Mouse (Mus musculus) limb, embryonic 15.5 days (tissue): ENCODE measurements around the gene Tbc1d10b. TPM values are rescaled to one million over a fixed set of nuclear protein-coding genes. Genes with fewer than 3 reads are reported as not detected.

Experiments
- ATAC-seq: fragments of 200-750 bp; cut with Nextera tagmentation; 2 replicates; pipeline ENCODE4 v1.8.0; 2017; ENCODE audit warnings: low read depth, moderate TSS enrichment; ENCODE audit not compliant: insufficient number of reproducible peaks, low FRiP score, low TSS enrichment
- H3K27ac ChIP-seq: fragments of 300-500 bp; sonication (generic); 2 replicates; pipeline ENCODE4 v1.5.1; 2015; ENCODE audit warnings: moderate library complexity, mild to moderate bottlenecking, inconsistent platforms
- H3K27me3 ChIP-seq: fragments of 300-500 bp; sonication (generic); 2 replicates; pipeline ENCODE4 v1.6.1; 2015; ENCODE audit warnings: inconsistent platforms
- H3K36me3 ChIP-seq: fragments of 300-500 bp; sonication (generic); 2 replicates; pipeline ENCODE4 v1.6.1; 2015; ENCODE audit warnings: inconsistent platforms
- H3K4me1 ChIP-seq: fragments of 300-500 bp; sonication (generic); 2 replicates; pipeline ENCODE4 v1.6.1; 2015; ENCODE audit warnings: inconsistent platforms
- H3K4me2 ChIP-seq: fragments of 300-500 bp; sonication (generic); 2 replicates; pipeline ENCODE4 v1.6.1; 2015; ENCODE audit warnings: mild to moderate bottlenecking, inconsistent platforms
- H3K4me3 ChIP-seq: fragments of 300-500 bp; sonication (generic); 2 replicates; pipeline ENCODE4 v1.5.1; 2015; ENCODE audit warnings: mild to moderate bottlenecking, inconsistent platforms
- H3K9ac ChIP-seq: fragments of 300-500 bp; sonication (generic); 2 replicates; pipeline ENCODE4 v1.6.1; 2015; ENCODE audit warnings: inconsistent platforms
- H3K9me3 ChIP-seq: fragments of 300-500 bp; sonication (generic); 2 replicates; pipeline ENCODE4 v1.6.1; 2016; ENCODE audit warnings: inconsistent platforms
- WGBS: fragments of 180-500 bp; shearing (Covaris S2); methylation state at CpG from one replicate; pipeline ENCODE4 v1.1.7; 2015; 5-methylcytosine and 5-hydroxymethylcytosine counted together
- polyA plus RNA-seq: library from polyadenylated mRNA; unstranded; fragments of >200 nt; fragmentation: Nextera tagmentation; extraction: Ambion mirVana; gene quantifications from 2 replicates; pipeline ENCODE4 v1.2.1, GENCODE M21; 2015

The Tbc1d10b gene
- polyA plus RNA-seq, 1 experiment from 2014 or later: 25.5 TPM

GRCm38 (mm10) chr7:127165607-127166493 is 42.4 kb downstream of the Tbc1d10b start:
- Histone ChIP-seq H3K4me2 (no peak overlapping the region), H3K9me3 (no peaks in the 10 kb centered on the region), H3K9ac (no peak overlapping the region), H3K27ac (no peak overlapping the region), H3K4me1 (no peaks in the 10 kb centered on the region), H3K4me3 (no peak overlapping the region), H3K36me3 (no peaks in the 10 kb centered on the region), H3K27me3 (no peaks in the 10 kb centered on the region)
- ATAC-seq: no peak
- WGBS: 84% methylated on average over 12 of the region's 12 CpGs

GRCm38 (mm10) chr7:127164002-127164401 is 44.3 kb downstream of the Tbc1d10b start:
- WGBS: 87% methylated on average over 4 of the region's 4 CpGs
- H3K36me3 ChIP-seq: no peaks in the 10 kb centered on the region
- H3K4me2 ChIP-seq: no peak overlapping the region
- no peak overlapping the region for H3K27ac ChIP-seq
- H3K9ac ChIP-seq: no peak overlapping the region
- no peaks in the 10 kb centered on the region for H3K4me1 ChIP-seq
- H3K4me3 ChIP-seq: no peak overlapping the region
- no peaks in the 10 kb centered on the region for H3K27me3 ChIP-seq
- no peak for ATAC-seq
- no peaks in the 10 kb centered on the region for H3K9me3 ChIP-seq

GRCm38 (mm10) chr7:127162546-127162945 is 45.7 kb downstream of the Tbc1d10b start:
- 83% methylated on average over 5 of the region's 5 CpGs for WGBS
- H3K4me2 ChIP-seq: no peak overlapping the region
- no peak overlapping the region for H3K27ac ChIP-seq
- H3K36me3 ChIP-seq: no peaks in the 10 kb centered on the region
- no peak overlapping the region for H3K4me3 ChIP-seq
- H3K9ac ChIP-seq: no peak overlapping the region
- H3K9me3 ChIP-seq: no peaks in the 10 kb centered on the region
- no peaks in the 10 kb centered on the region for H3K27me3 ChIP-seq
- ATAC-seq: no peak
- H3K4me1 ChIP-seq: no peaks in the 10 kb centered on the region

GRCm38 (mm10) chr7:127157548-127157947 is 50.7 kb downstream of the Tbc1d10b start:
- Histone ChIP-seq H3K4me2 (no peak overlapping the region), H3K4me3 (no peak overlapping the region), H3K27me3 (no peaks in the 10 kb centered on the region), H3K27ac (no peak overlapping the region), H3K9me3 (no peaks in the 10 kb centered on the region), H3K4me1 (no peaks in the 10 kb centered on the region), H3K9ac (no peak overlapping the region), H3K36me3 (no peaks in the 10 kb centered on the region)
- ATAC-seq: no peak
- 75% methylated on average over 4 of the region's 4 CpGs for WGBS

- H3K36me3 ChIP-seq: no peaks in the 10 kb centered on the region
- no peak overlapping the region for H3K4me3 ChIP-seq
- H3K27me3 ChIP-seq: no peaks in the 10 kb centered on the region
- ATAC-seq: no peak
- H3K4me2 ChIP-seq: no peak overlapping the region
- WGBS: 80% methylated on average over 3 of the region's 3 CpGs
- H3K9ac ChIP-seq: no peak overlapping the region
- no peaks in the 10 kb centered on the region for H3K4me1 ChIP-seq
- H3K27ac ChIP-seq: no peak overlapping the region
- H3K9me3 ChIP-seq: no peaks in the 10 kb centered on the region
These were observed 54.8 kb downstream of the Tbc1d10b start for GRCm38 (mm10) chr7:127153477-127153876.

GRCm38 (mm10) chr7:127152464-127152863 is 55.8 kb downstream of the Tbc1d10b start:
- WGBS: 90% methylated on average over 6 of the region's 6 CpGs
- Histone ChIP-seq H3K27me3 (no peaks in the 10 kb centered on the region), H3K9ac (no peak overlapping the region), H3K4me3 (no peak overlapping the region), H3K9me3 (no peaks in the 10 kb centered on the region), H3K4me1 (no peaks in the 10 kb centered on the region), H3K36me3 (no peaks in the 10 kb centered on the region), H3K4me2 (no peak overlapping the region), H3K27ac (no peak overlapping the region)
- no peak for ATAC-seq

GRCm38 (mm10) chr7:127147901-127148300 is 60.4 kb downstream of the Tbc1d10b start:
- ATAC-seq: no peak
- no peak overlapping the region for H3K4me2 ChIP-seq
- WGBS: 51% methylated on average over 3 of the region's 3 CpGs

More at GRCm38 (mm10) chr7:127147901-127148300, 60.4 kb downstream of the Tbc1d10b start:
- Histone ChIP-seq H3K4me1 (no peaks in the 10 kb centered on the region), H3K9me3 (no peaks in the 10 kb centered on the region), H3K9ac (no peak overlapping the region), H3K27me3 (no peaks in the 10 kb centered on the region), H3K36me3 (no peaks in the 10 kb centered on the region), H3K4me3 (no peak overlapping the region), H3K27ac (no peak overlapping the region)

Other genes with a start within 250 kb of the Tbc1d10b start
- gene Cdipt, start 232.6 kb downstream of the Tbc1d10b start, polyA plus RNA-seq: 105 and 119 TPM in 2 replicates
- 1.5 and 1.6 TPM in 2 replicates for gene Cdiptos, start 232.4 kb downstream of the Tbc1d10b start, polyA plus RNA-seq
- 13.1 and 17.0 TPM in 2 replicates for gene Mvp, start 193.8 kb downstream of the Tbc1d10b start, polyA plus RNA-seq
- 0.63 and 1.8 TPM in 2 replicates for gene Pagr1b, start 192.0 kb downstream of the Tbc1d10b start, polyA plus RNA-seq
- gene Pagr1a, start 191.1 kb downstream of the Tbc1d10b start, polyA plus RNA-seq: 46.7 and 85.6 TPM in 2 replicates
- 28.9 and 58.2 TPM in 2 replicates for gene Gm42742, start 187.4 kb downstream of the Tbc1d10b start, polyA plus RNA-seq
- 16.5 and 17.5 TPM in 2 replicates for gene Prrt2, start 187.3 kb downstream of the Tbc1d10b start, polyA plus RNA-seq
- 49.8 and 54.8 TPM in 2 replicates for gene Maz, start 181.4 kb downstream of the Tbc1d10b start, polyA plus RNA-seq
- 90.7 and 96.9 TPM in 2 replicates for gene Kif22, start 166.0 kb downstream of the Tbc1d10b start, polyA plus RNA-seq
- gene Zg16, start 121.1 kb downstream of the Tbc1d10b start, polyA plus RNA-seq: not detected in 2 replicates
- 5.3 and 6.1 TPM in 2 replicates for gene AI467606, start 117.1 kb downstream of the Tbc1d10b start, polyA plus RNA-seq
- gene Qprt, start 86.2 kb downstream of the Tbc1d10b start, polyA plus RNA-seq: 4.1 and 6.3 TPM in 2 replicates
- gene Spn, start 70.6 kb downstream of the Tbc1d10b start, polyA plus RNA-seq: 0.81 and 0.84 TPM in 2 replicates
- 53.6 and 55.1 TPM in 2 replicates for gene Cd2bp2, start 12.4 kb downstream of the Tbc1d10b start, polyA plus RNA-seq
- gene Mylpf, start 422 bp upstream of the Tbc1d10b start, polyA plus RNA-seq: 422 and 1,232 TPM in 2 replicates
- 37.3 and 38.4 TPM in 2 replicates for gene Zfp553, start 24.6 kb upstream of the Tbc1d10b start, polyA plus RNA-seq
- gene Sept1, start 24.7 kb upstream of the Tbc1d10b start, polyA plus RNA-seq: 19.6 and 22.7 TPM in 2 replicates
- 69.7 and 71.7 TPM in 2 replicates for gene Zfp771, start 35.8 kb upstream of the Tbc1d10b start, polyA plus RNA-seq
- gene Dctpp1, start 52.2 kb upstream of the Tbc1d10b start, polyA plus RNA-seq: 127 and 138 TPM in 2 replicates
- 56.7 and 59.1 TPM in 2 replicates for gene Sephs2, start 65.6 kb upstream of the Tbc1d10b start, polyA plus RNA-seq
- gene Itgal, start 87.8 kb upstream of the Tbc1d10b start, polyA plus RNA-seq: 1.2 and 1.3 TPM in 2 replicates
- gene Zfp768, start 137.1 kb upstream of the Tbc1d10b start, polyA plus RNA-seq: 14.3 and 16.4 TPM in 2 replicates
- 9.4 and 10.1 TPM in 2 replicates for gene Zfp747, start 167.6 kb upstream of the Tbc1d10b start, polyA plus RNA-seq
- 5.6 and 6.5 TPM in 2 replicates for gene 9130019O22Rik, start 178.7 kb upstream of the Tbc1d10b start, polyA plus RNA-seq
- gene E430018J23Rik, start 185.2 kb upstream of the Tbc1d10b start, polyA plus RNA-seq: 7.5 and 8.1 TPM in 2 replicates
- gene Zfp764, start 198.4 kb upstream of the Tbc1d10b start, polyA plus RNA-seq: 9.7 and 9.8 TPM in 2 replicates
- gene Zfp688, start 213.6 kb upstream of the Tbc1d10b start, polyA plus RNA-seq: 22.9 and 24.0 TPM in 2 replicates
- gene Zfp689, start 240.7 kb upstream of the Tbc1d10b start, polyA plus RNA-seq: 9.4 and 9.8 TPM in 2 replicates